Mouse (Mus musculus) brain, embryonic 14.5 days (tissue): ENCODE results near the gene Lrrc30. TPM values are rescaled to one million over a fixed set of nuclear protein-coding genes. Genes with fewer than 3 reads are reported as not detected.

Source experiments
- DNase-seq: peaks from one replicate; pipeline ENCODE4 v3.0.0-alpha.2; 2011; ENCODE audit warnings: low read depth
- CTCF ChIP-seq: fragments of 200-500 bp; IDR thresholded peaks from 2 replicates; pipeline ENCODE4 v1.5.1; 2012; ENCODE audit warnings: inconsistent platforms, mild to moderate bottlenecking, moderate library complexity, borderline replicate concordance; ENCODE audit not compliant: insufficient read depth, insufficient read length; ENCODE audit errors: extremely low read depth
- POLR2A ChIP-seq: fragments of 200-500 bp; IDR thresholded peaks from 2 replicates; pipeline ENCODE4 v1.6.1; 2012; ENCODE audit warnings: mild to moderate bottlenecking, inconsistent platforms, borderline replicate concordance; ENCODE audit not compliant: poor library complexity, insufficient read depth, insufficient read length, severe bottlenecking; ENCODE audit errors: extremely low read depth
- polyA plus RNA-seq: library from polyadenylated mRNA; depleted of rRNA; stranded (reverse); fragments of >200 nt; gene quantifications from 2 replicates; pipeline ENCODE4 v1.2.3, GENCODE M21; 2012

The Lrrc30 gene
- polyA plus RNA-seq, 1 experiment = not detected

GRCm38 (mm10) chr17:67628475-67628874, 4.0 kb downstream of the Lrrc30 start:
- peak; percentile 66 for DNase-seq
- TF ChIP-seq CTCF = no peak
- TF ChIP-seq POLR2A = no peak

- TF ChIP-seq POLR2A (no peak), CTCF (no peak)
- no peak for DNase-seq
Measured at GRCm38 (mm10) chr17:67625431-67625830, 7.1 kb downstream of the Lrrc30 start.

GRCm38 (mm10) chr17:67619001-67619400, 13.5 kb downstream of the Lrrc30 start:
- TF ChIP-seq POLR2A (no peak), CTCF (no peak)
- peak; percentile 51 for DNase-seq

- no peak for DNase-seq
Measured at GRCm38 (mm10) chr17:67614381-67614780, 18.1 kb downstream of the Lrrc30 start.

GRCm38 (mm10) chr17:67612576-67612975, 19.9 kb downstream of the Lrrc30 start:
- DNase-seq = no peak
- TF ChIP-seq POLR2A (no peak), CTCF (no peak)

More at GRCm38 (mm10) chr17:67614381-67614780, 18.1 kb downstream of the Lrrc30 start:
- no peak for TF ChIP-seq CTCF

- DNase-seq = no peak
- TF ChIP-seq POLR2A (no peak), CTCF (no peak)
Measured at GRCm38 (mm10) chr17:67612151-67612550, 20.4 kb downstream of the Lrrc30 start.

- TF ChIP-seq POLR2A = no peak
- TF ChIP-seq CTCF = no peak
- no peak for DNase-seq
Measured at GRCm38 (mm10) chr17:67604446-67604845, 28.1 kb downstream of the Lrrc30 start.

GRCm38 (mm10) chr17:67602556-67602955, 30.0 kb downstream of the Lrrc30 start:
- DNase-seq = peak; percentile 79
- TF ChIP-seq CTCF (no peak), POLR2A (no peak)

- TF ChIP-seq POLR2A = no peak
- TF ChIP-seq CTCF = peak; percentile 78; the same call in 1 of the 2 replicates
Measured at GRCm38 (mm10) chr17:67584937-67585579, 47.5 kb downstream of the Lrrc30 start.

GRCm38 (mm10) chr17:67584533-67584932, 48.0 kb downstream of the Lrrc30 start:
- TF ChIP-seq POLR2A = no peak
- TF ChIP-seq CTCF = no peak

More at GRCm38 (mm10) chr17:67584937-67585579, 47.5 kb downstream of the Lrrc30 start:
- peak; percentile 92 for DNase-seq

GRCm38 (mm10) chr17:67583422-67583821, 49.1 kb downstream of the Lrrc30 start:
- DNase-seq = peak; percentile 41
- TF ChIP-seq CTCF (no peak), POLR2A (no peak)

More at GRCm38 (mm10) chr17:67584533-67584932, 48.0 kb downstream of the Lrrc30 start:
- no peak for DNase-seq

- TF ChIP-seq POLR2A = no peak
- no peak for TF ChIP-seq CTCF
- no peak for DNase-seq
Measured at GRCm38 (mm10) chr17:67582681-67583356, 49.7 kb downstream of the Lrrc30 start.
